Mouse (Mus musculus) kidney, postnatal 14 days (tissue): Measurements from ENCODE around the gene Klhl35.
A peak's percentile ranks its signal among the peaks of the same experiment; 100 is the strongest.

Source experiments
- DNase-seq: peaks from one replicate; pipeline ENCODE4 v3.0.0; 2022; ENCODE audit warnings: mixed read lengths

Gene Klhl35

GRCm38 (mm10) chr7:99454044-99454443, 11.8 kb upstream of the Klhl35 start:
- DNase-seq = no peak

GRCm38 (mm10) chr7:99458849-99459248, 7.0 kb upstream of the Klhl35 start:
- DNase-seq = no peak

- DNase-seq = no peak
These were observed 5.7 kb upstream of the Klhl35 start for GRCm38 (mm10) chr7:99459888-99460652.

- DNase-seq = no peak
These were observed 2.7 kb upstream of the Klhl35 start for GRCm38 (mm10) chr7:99463120-99463519.

GRCm38 (mm10) chr7:99467916-99468282, 2.1 kb downstream of the Klhl35 start:
- peak; percentile 70 for DNase-seq

- peak; percentile 80 for DNase-seq
These were observed 2.7 kb downstream of the Klhl35 start for GRCm38 (mm10) chr7:99468283-99469132.

- peak; percentile 60 for DNase-seq
These were observed 4.0 kb downstream of the Klhl35 start for GRCm38 (mm10) chr7:99469680-99470405.

- DNase-seq = no peak
These were observed 5.8 kb downstream of the Klhl35 start for GRCm38 (mm10) chr7:99471578-99471977.

- DNase-seq = no peak
These were observed 8.0 kb downstream of the Klhl35 start for GRCm38 (mm10) chr7:99473638-99474407.

GRCm38 (mm10) chr7:99474836-99475561, 9.2 kb downstream of the Klhl35 start:
- no peak for DNase-seq

GRCm38 (mm10) chr7:99475562-99475911, 9.7 kb downstream of the Klhl35 start:
- DNase-seq = no peak

GRCm38 (mm10) chr7:99476558-99477114, 10.8 kb downstream of the Klhl35 start:
- DNase-seq = no peak

- DNase-seq = no peak
These were observed 11.4 kb downstream of the Klhl35 start for GRCm38 (mm10) chr7:99477235-99477634.

- DNase-seq = no peak
These were observed 16.8 kb downstream of the Klhl35 start for GRCm38 (mm10) chr7:99482637-99483036.

GRCm38 (mm10) chr7:99483271-99483923, 17.6 kb downstream of the Klhl35 start, which contains the start of gene Rps3:
TSS of gene Rps3 (minus strand) at chr7:99483738.
- peak; percentile 97 for DNase-seq

- DNase-seq = no peak
These were observed 18.1 kb downstream of the Klhl35 start for GRCm38 (mm10) chr7:99483924-99484319.

- no peak for DNase-seq
These were observed 18.9 kb downstream of the Klhl35 start for GRCm38 (mm10) chr7:99484679-99485078.

- DNase-seq = no peak
These were observed 23.9 kb downstream of the Klhl35 start for GRCm38 (mm10) chr7:99489708-99490107.

GRCm38 (mm10) chr7:99499128-99499527, 33.3 kb downstream of the Klhl35 start:
- no peak for DNase-seq

- peak; percentile 88 for DNase-seq
These were observed 34.4 kb downstream of the Klhl35 start for GRCm38 (mm10) chr7:99500201-99500600.

- no peak for DNase-seq
These were observed 34.9 kb downstream of the Klhl35 start for GRCm38 (mm10) chr7:99500655-99501054.
